Mouse (Mus musculus) small intestine, adult 2 months (tissue): ENCODE measurements around the gene Bsnd. TPM values are rescaled to one million over a fixed set of nuclear protein-coding genes. Genes with fewer than 3 reads are reported as not detected.
A peak's percentile ranks its signal among the peaks of the same experiment; 100 is the strongest.

ENCODE experiments used
- H3K27ac ChIP-seq: fragments of 200-500 bp; 2 replicates; pipeline ENCODE4 v1.5.1; 2012; ENCODE audit warnings: low read depth, low read length, control low read depth, inconsistent platforms; ENCODE audit not compliant: insufficient read depth
- H3K27me3 ChIP-seq: fragments of 200-500 bp; 2 replicates; pipeline ENCODE4 v1.6.1; 2012; ENCODE audit warnings: mild to moderate bottlenecking, moderate library complexity, low read length, inconsistent platforms; ENCODE audit not compliant: control insufficient read depth, insufficient read depth
- H3K36me3 ChIP-seq: fragments of 200-500 bp; 2 replicates; pipeline ENCODE4 v1.6.1; 2012; ENCODE audit warnings: mild to moderate bottlenecking, low read length, control low read depth, inconsistent platforms; ENCODE audit not compliant: control insufficient read depth, insufficient read depth
- H3K4me1 ChIP-seq: fragments of 200-500 bp; 2 replicates; pipeline ENCODE4 v1.6.1; 2012; ENCODE audit warnings: low read length, inconsistent platforms, mixed read lengths; ENCODE audit not compliant: control insufficient read depth, insufficient read depth, insufficient read length
- H3K4me3 ChIP-seq: fragments of 200-500 bp; 2 replicates; pipeline ENCODE4 v1.5.1; 2012; ENCODE audit warnings: low read depth, mild to moderate bottlenecking, control low read depth, inconsistent platforms, low read length, moderate library complexity
- CTCF ChIP-seq: fragments of 200-500 bp; IDR thresholded peaks from 2 replicates; pipeline ENCODE4 v1.5.1; 2012; ENCODE audit warnings: low read depth, mild to moderate bottlenecking, control low read depth, inconsistent platforms, low read length, moderate library complexity, mixed read lengths; ENCODE audit not compliant: insufficient replicate concordance, insufficient read length; ENCODE audit errors: extremely low read depth
- POLR2A ChIP-seq: fragments of 200-500 bp; IDR thresholded peaks from 2 replicates; pipeline ENCODE4 v1.6.1; 2012; ENCODE audit warnings: low read depth, mild to moderate bottlenecking, control low read depth, inconsistent platforms, low read length, moderate library complexity
- WGBS: fragments of 180-500 bp; shearing (Covaris S2); methylation state at CpG from one replicate; pipeline ENCODE4 v1.1.7; 2018; 5-methylcytosine and 5-hydroxymethylcytosine counted together
- polyA plus RNA-seq: library from polyadenylated mRNA; depleted of rRNA; stranded (reverse); fragments of >200 nt; gene quantifications from 2 replicates; pipeline ENCODE4 v1.2.3, GENCODE M21; 2012; rRNA removed

Gene Bsnd
- polyA plus RNA-seq: not detected in 2 replicates

DNA sequence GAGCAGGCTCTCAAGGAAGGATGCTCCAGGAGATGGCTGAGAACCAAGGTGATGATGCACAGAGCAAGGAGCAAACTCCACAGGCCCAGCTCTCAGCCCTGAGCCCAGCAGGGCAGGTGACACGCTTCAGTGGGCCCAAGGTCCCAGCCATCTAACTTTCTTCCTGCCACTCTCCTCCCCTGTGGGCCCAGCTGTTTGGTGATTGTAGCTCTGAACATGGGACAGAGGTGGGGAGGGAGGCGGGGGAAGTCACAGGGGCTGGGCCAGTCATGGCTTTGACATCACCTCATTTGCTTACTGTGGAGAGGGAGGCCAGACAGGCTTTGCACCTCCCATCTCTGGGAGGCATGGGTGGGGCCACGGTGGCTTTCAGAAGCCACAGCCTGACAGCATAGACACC, at the start of gene Bsnd:
Bsnd (minus strand) TSS at position 168 of the 400 bp plus-strand sequence.
- Histone ChIP-seq H3K27me3 (no peaks in the 10 kb centered on the region), H3K36me3 (no peaks in the 10 kb centered on the region), H3K4me3 (no peak within 1 kb of the TSS), H3K27ac (no peak within 1 kb of the TSS), H3K4me1 (no peaks in the 10 kb centered on the region)
- 27% methylated on average over 3 of the region's 3 CpGs for WGBS
- TF ChIP-seq POLR2A: no peak
- TF ChIP-seq CTCF: no peak

GRCm38 (mm10) chr4:106541491-106541890, 49.4 kb upstream of the Bsnd start:
- Histone ChIP-seq H3K27ac (no peak overlapping the region), H3K27me3 (no peaks in the 10 kb centered on the region), H3K4me1 (peaks cover 21% of the 10 kb centered on the region), H3K36me3 (no peaks in the 10 kb centered on the region), H3K4me3 (no peak overlapping the region)
- TF ChIP-seq POLR2A: no peak
- TF ChIP-seq CTCF: no peak
- 75% methylated on average over 3 of the region's 3 CpGs for WGBS

GRCm38 (mm10) chr4:106539756-106540155, 47.7 kb upstream of the Bsnd start:
- Histone ChIP-seq H3K4me1 (peaks cover 11% of the 10 kb centered on the region; the same call in 1 of the 2 replicates), H3K27ac (peak overlapping the region; percentile 23; the same call in 1 of the 2 replicates), H3K4me3 (no peak overlapping the region), H3K36me3 (no peaks in the 10 kb centered on the region), H3K27me3 (no peaks in the 10 kb centered on the region)
- WGBS: 31% methylated on average over 5 of the region's 5 CpGs
- no peak for TF ChIP-seq POLR2A
- no peak for TF ChIP-seq CTCF

- no peaks in the 10 kb centered on the region for H3K27me3 ChIP-seq
- TF ChIP-seq CTCF (no peak), POLR2A (no peak)
- H3K4me1 ChIP-seq: peaks cover 9% of the 10 kb centered on the region
- no peaks in the 10 kb centered on the region for H3K36me3 ChIP-seq
- WGBS: 22% methylated on average over 7 of the region's 7 CpGs
- H3K27ac ChIP-seq: no peak overlapping the region
- no peak overlapping the region for H3K4me3 ChIP-seq
These were observed 42.2 kb upstream of the Bsnd start for GRCm38 (mm10) chr4:106534256-106534655.

DNA sequence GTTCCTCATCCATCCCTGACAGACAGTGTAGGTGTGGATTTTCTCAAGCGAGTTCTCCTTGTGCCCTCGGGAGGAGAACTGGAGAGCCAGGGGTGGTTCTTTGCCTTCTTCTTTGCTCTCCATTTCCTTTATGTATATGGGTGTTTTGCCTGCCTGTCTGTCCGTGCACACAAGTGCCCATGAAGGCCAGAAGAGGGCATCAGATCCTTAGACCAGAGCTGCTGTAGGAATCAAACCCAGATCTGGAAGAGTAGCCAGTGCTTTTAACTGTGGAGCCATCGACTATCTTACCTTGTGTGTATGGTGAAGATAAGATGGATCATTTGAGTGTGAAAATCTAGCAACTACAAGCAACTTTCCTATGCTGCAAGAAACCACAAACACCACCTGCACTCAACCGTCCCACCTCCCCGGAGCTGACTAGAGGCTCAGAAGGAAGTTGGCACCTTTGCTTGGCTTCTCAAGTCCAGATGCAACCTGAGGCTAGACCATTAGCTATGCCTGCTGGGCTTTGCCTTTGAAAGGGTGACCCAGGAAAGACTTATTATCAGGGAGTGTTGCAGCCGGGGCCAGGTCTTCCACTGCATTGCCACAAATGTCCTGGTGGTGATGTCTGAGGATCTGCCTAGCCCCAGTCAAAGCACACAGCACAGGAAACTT, 41.5 kb upstream of the Bsnd start:
- Histone ChIP-seq H3K36me3 (no peaks in the 10 kb centered on the region), H3K4me1 (peaks cover 5% of the 10 kb centered on the region), H3K4me3 (no peak overlapping the region), H3K27ac (no peak overlapping the region), H3K27me3 (no peaks in the 10 kb centered on the region)
- no peak for TF ChIP-seq POLR2A
- peak; percentile 68; the same call in 1 of the 2 replicates for TF ChIP-seq CTCF
- 18% methylated on average over 7 of the region's 7 CpGs for WGBS

- 72% methylated on average over 9 of the region's 9 CpGs for WGBS
- Histone ChIP-seq H3K4me1 (peaks cover 5% of the 10 kb centered on the region), H3K27me3 (no peaks in the 10 kb centered on the region), H3K4me3 (no peak overlapping the region), H3K36me3 (no peaks in the 10 kb centered on the region), H3K27ac (no peak overlapping the region)
- TF ChIP-seq POLR2A (no peak), CTCF (no peak)
These were observed 38.0 kb upstream of the Bsnd start for GRCm38 (mm10) chr4:106530113-106530482.

DNA sequence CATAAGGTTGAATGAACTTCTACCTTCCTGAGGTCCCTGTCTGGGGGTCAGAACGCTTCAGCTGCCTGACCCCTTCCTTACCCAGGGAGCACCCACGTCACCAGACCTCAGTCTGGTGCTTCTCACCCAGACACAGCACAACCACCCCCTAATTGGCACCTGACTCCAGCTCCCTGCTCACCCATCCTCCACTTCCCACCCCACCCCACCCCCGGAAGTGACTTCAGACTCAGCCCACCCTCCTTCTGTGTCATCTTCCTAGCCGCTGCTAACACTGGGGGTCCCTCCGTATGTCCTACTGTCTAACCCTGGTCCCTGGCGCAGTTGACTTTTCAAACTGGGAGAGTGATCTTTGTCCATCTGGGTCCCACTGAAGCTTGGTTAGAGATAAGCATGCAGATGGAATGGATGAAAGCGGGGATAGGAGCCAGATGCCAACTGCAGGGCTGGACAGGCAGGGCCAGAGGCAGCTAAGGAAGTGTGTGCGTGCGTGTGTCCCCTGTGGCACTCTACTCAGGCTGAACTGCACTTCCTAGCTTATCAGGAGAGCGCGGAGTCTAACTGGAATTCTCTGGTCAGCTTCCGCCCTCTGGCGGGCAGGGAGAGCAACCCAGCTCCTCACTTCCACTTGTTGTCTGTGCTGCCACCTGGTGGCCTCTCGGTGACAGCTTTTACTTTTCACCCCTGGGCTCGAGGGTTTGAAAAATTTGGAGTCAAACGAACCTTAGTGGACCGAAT, 37.5 kb upstream of the Bsnd start:
- TF ChIP-seq POLR2A (peak; percentile 5; the same call in 1 of the 2 replicates), CTCF (peak; percentile 100)
- Histone ChIP-seq H3K27ac (no peak overlapping the region), H3K4me1 (peaks cover 5% of the 10 kb centered on the region), H3K4me3 (peak overlapping the region; percentile 28), H3K36me3 (no peaks in the 10 kb centered on the region), H3K27me3 (no peaks in the 10 kb centered on the region)
- 13% methylated on average over 17 of the region's 17 CpGs for WGBS
